Mouse (Mus musculus) neutrophil, adult 65 days (primary cell): ENCODE results near the gene 9330159F19Rik. TPM values are rescaled to one million over a fixed set of nuclear protein-coding genes. Genes with fewer than 3 reads are reported as not detected.

Experiments
- total RNA-seq: library from RNA; stranded (reverse); gene quantifications from 2 replicates; pipeline ENCODE4 v1.2.4, GENCODE M21; 2023

9330159F19Rik gene
- not detected in 2 replicates for total RNA-seq

GRCm38 (mm10) chr10:29211453-29211852, at the start of gene 9330159F19Rik:
9330159F19Rik (plus strand) TSS chr10:29211606.

GRCm38 (mm10) chr10:29198642-29199041, 12.8 kb upstream of the 9330159F19Rik start, which contains the start of gene Gm49353:
Gm49353 (plus strand) TSS chr10:29198954.

Other genes with a start within 250 kb of the 9330159F19Rik start
- gene 2310057J18Rik, start 225.3 kb upstream of the 9330159F19Rik start, total RNA-seq = not detected in 2 replicates
- gene Soga3, start 67.8 kb upstream of the 9330159F19Rik start, total RNA-seq = not detected in 2 replicates
- not detected in 2 replicates for gene Gm49353, start 12.7 kb upstream of the 9330159F19Rik start, total RNA-seq
- gene Echdc1, start 101.6 kb downstream of the 9330159F19Rik start, total RNA-seq = 1.1 and 3.2 TPM in 2 replicates
- gene Rnf146, start 150.8 kb downstream of the 9330159F19Rik start, total RNA-seq = 69.4 and 110 TPM in 2 replicates